Mouse (Mus musculus): ENCODE measurements around the gene Lfng.

The Lfng gene

GRCm38 (mm10) chr5:140639312-140639711, 32.2 kb downstream of the Lfng start:
- DNase-seq (ENCODE audit: low read depth, low spot score): no peak

- DNase-seq (ENCODE audit: low read depth, low spot score): no peak
Measured at GRCm38 (mm10) chr5:140639871-140640270, 32.8 kb downstream of the Lfng start.

GRCm38 (mm10) chr5:140640812-140641211, 33.7 kb downstream of the Lfng start:
- no peak for DNase-seq (ENCODE audit: low read depth, low spot score)

- no peak for DNase-seq (ENCODE audit: low read depth, low spot score)
Measured at GRCm38 (mm10) chr5:140641254-140641928, 34.3 kb downstream of the Lfng start.

GRCm38 (mm10) chr5:140642076-140642475, 35.0 kb downstream of the Lfng start:
- no peak for DNase-seq (ENCODE audit: low read depth, low spot score)

- DNase-seq (ENCODE audit: low read depth, low spot score): no peak
Measured at GRCm38 (mm10) chr5:140644263-140644662, 37.1 kb downstream of the Lfng start.

GRCm38 (mm10) chr5:140644702-140645201, 37.6 kb downstream of the Lfng start:
- no peak for DNase-seq (ENCODE audit: low read depth, low spot score)

- DNase-seq (ENCODE audit: low read depth, low spot score): no peak
Measured at GRCm38 (mm10) chr5:140645454-140645853, 38.3 kb downstream of the Lfng start.

- no peak for DNase-seq (ENCODE audit: low read depth, low spot score)
Measured at GRCm38 (mm10) chr5:140646171-140646570, 39.1 kb downstream of the Lfng start.

GRCm38 (mm10) chr5:140647031-140647760, 40.1 kb downstream of the Lfng start:
- no peak for DNase-seq (ENCODE audit: low read depth, low spot score)

GRCm38 (mm10) chr5:140647821-140648518, 40.9 kb downstream of the Lfng start:
- peak; percentile 21 for DNase-seq (ENCODE audit: low read depth, low spot score)

- peak; percentile 21 for DNase-seq (ENCODE audit: low read depth, low spot score)
Measured at GRCm38 (mm10) chr5:140648519-140649100, 41.5 kb downstream of the Lfng start, which contains the start of gene Ttyh3. TSS of gene Ttyh3 (minus strand) at chr5:140649031.

- peak; percentile 92 for DNase-seq (ENCODE audit: low read depth, low spot score)
Measured at GRCm38 (mm10) chr5:140649101-140649667, 42.1 kb downstream of the Lfng start.

- DNase-seq (ENCODE audit: low read depth, low spot score): no peak
Measured at GRCm38 (mm10) chr5:140649881-140650414, 42.8 kb downstream of the Lfng start.

- DNase-seq (ENCODE audit: low read depth, low spot score): no peak
Measured at GRCm38 (mm10) chr5:140651231-140651630, 44.1 kb downstream of the Lfng start.

- DNase-seq (ENCODE audit: low read depth, low spot score): no peak
Measured at GRCm38 (mm10) chr5:140652587-140652986, 45.5 kb downstream of the Lfng start.

GRCm38 (mm10) chr5:140654096-140654845, 47.2 kb downstream of the Lfng start:
- DNase-seq (ENCODE audit: low read depth, low spot score): no peak

GRCm38 (mm10) chr5:140659607-140660272, 52.6 kb downstream of the Lfng start:
- no peak for DNase-seq (ENCODE audit: low read depth, low spot score)

GRCm38 (mm10) chr5:140660398-140660797, 53.3 kb downstream of the Lfng start:
- DNase-seq (ENCODE audit: low read depth, low spot score): no peak

GRCm38 (mm10) chr5:140661427-140661826, 54.3 kb downstream of the Lfng start:
- DNase-seq (ENCODE audit: low read depth, low spot score): no peak

Measured in retina, postnatal 7 days (tissue).